ENCODE assay signal across 8 mouse cellular contexts in genomic region chr11:100849456-100850037, GRCm38 (mm10). TPM values are rescaled to one million over a fixed set of nuclear protein-coding genes. Genes with fewer than 3 reads are reported as not detected.
A peak's percentile ranks its signal among the peaks of the same experiment; 100 is the strongest.
DNase-seq lines count a peak whose midpoint lies in the region; ATAC-seq lines count a peak whose summit lies in the region.

No protein-coding gene starts in this region.

- ATAC-seq in kidney, embryonic 16.5 days (ENCODE audit: low FRiP score, low TSS enrichment), result no peak
- ATAC-seq in midbrain, embryonic 16.5 days, result no peak
- ATAC-seq in monocyte, adult 5-6 weeks (replicated peaks; ENCODE audit: insufficient number of reproducible peaks, low FRiP score, low TSS enrichment, poor library complexity, severe bottlenecking), result no peak

- H3K27ac ChIP-seq in kidney, embryonic 16.5 days (ENCODE audit: low read length), result no peak overlapping the region; the same call in 1 of the 2 replicates
- H3K27ac ChIP-seq in midbrain, embryonic 16.5 days (ENCODE audit: low read length), result peak overlapping the region; percentile 87

- no peak for DNase-seq in kidney, postnatal 25 days
- DNase-seq in c-Kit-positive CD71-positive TER-119-negative erythroid progenitor cells, embryonic 14.5 days (ENCODE audit: low read depth), result peak; percentile 55
- DNase-seq in induced T-regulatory cell, adult 2 months (ENCODE audit: low read depth), result peak; percentile 69
- DNase-seq in adrenal gland, postnatal 4 days (ENCODE audit: low spot score in 2 of 2), result no peak
- DNase-seq in spleen, postnatal 36 days (ENCODE audit: low spot score in 2 of 2), result no peak

- WGBS in kidney, embryonic 16.5 days, result 3% methylated on average over 13 of the region's 13 CpGs
- 2% methylated on average over 13 of the region's 13 CpGs for WGBS in midbrain, embryonic 16.5 days

- H3K4me2 ChIP-seq in kidney, embryonic 16.5 days (replicated peaks; ENCODE audit: low read depth, low read length), result peak overlapping the region; percentile 77
- peak overlapping the region; percentile 60 for H3K4me2 ChIP-seq in midbrain, embryonic 16.5 days (ENCODE audit: low read length)

- peak overlapping the region; percentile 93 for H3K4me3 ChIP-seq in kidney, embryonic 16.5 days (ENCODE audit: low read length)
- peak overlapping the region; percentile 97 for H3K4me3 ChIP-seq in midbrain, embryonic 16.5 days (ENCODE audit: low read depth, low read length)

- peak overlapping the region; percentile 96 for H3K9ac ChIP-seq in kidney, embryonic 16.5 days (replicated peaks; ENCODE audit: low read length)
- H3K9ac ChIP-seq in midbrain, embryonic 16.5 days (ENCODE audit: low read depth, low read length), result peak overlapping the region; percentile 98

- H3K27me3 ChIP-seq in kidney, embryonic 16.5 days (ENCODE audit: insufficient read depth, low read length), result 0 out of 2 replicates have a peak, but pooled peaks cover 3% of the 10 kb centered on the region
- H3K27me3 ChIP-seq in midbrain, embryonic 16.5 days (ENCODE audit: control insufficient read depth, insufficient read depth, low read depth, low read length), result no peaks in the 10 kb centered on the region; the same call in 1 of the 2 replicates

- peaks cover 23% of the 10 kb centered on the region for H3K4me1 ChIP-seq in kidney, embryonic 16.5 days (ENCODE audit: insufficient read depth, low read length)
- H3K4me1 ChIP-seq in midbrain, embryonic 16.5 days (ENCODE audit: control insufficient read depth, insufficient read depth, low read length), result peaks cover 20% of the 10 kb centered on the region

- no peaks in the 10 kb centered on the region for H3K9me3 ChIP-seq in kidney, embryonic 16.5 days (ENCODE audit: low read length)
- H3K9me3 ChIP-seq in midbrain, embryonic 16.5 days (replicated peaks; ENCODE audit: control insufficient read depth, low read length, poor library complexity, severe bottlenecking), result no peaks in the 10 kb centered on the region

- no peaks in the 10 kb centered on the region for H3K36me3 ChIP-seq in kidney, embryonic 16.5 days (ENCODE audit: insufficient read depth, low read length)
- H3K36me3 ChIP-seq in midbrain, embryonic 16.5 days (ENCODE audit: control insufficient read depth, insufficient read depth, low read length), result no peaks in the 10 kb centered on the region

RNA-seq across cellular contexts. Expression of gene Stat5b, which starts 1.0 kb away (rescaled TPM):
- polyA plus RNA-seq in kidney, embryonic 16.5 days (2015; fragmentation: Nextera tagmentation; extraction: Ambion mirVana), result 18.7 and 22.5 TPM in 2 replicates
- polyA plus RNA-seq in midbrain, embryonic 16.5 days (2015; fragmentation: Nextera tagmentation; extraction: Ambion mirVana), result 17.5 and 22.9 TPM in 2 replicates
- total RNA-seq in adrenal gland, postnatal 4 days (2021), result 10 to 100 TPM; 68.2 to 68.7 TPM
- 71.6 to 86.1 TPM (median 75.5 TPM) in 3 replicates for total RNA-seq in monocyte, adult 5-6 weeks (2017)

RNA-seq across cellular contexts. Expression of gene Stat5a, which starts 9.6 kb away (rescaled TPM):
- polyA plus RNA-seq in kidney, embryonic 16.5 days (2015; fragmentation: Nextera tagmentation; extraction: Ambion mirVana), result 3.7 and 4.5 TPM in 2 replicates
- polyA plus RNA-seq in midbrain, embryonic 16.5 days (2015; fragmentation: Nextera tagmentation; extraction: Ambion mirVana), result 2.1 and 3.2 TPM in 2 replicates
- total RNA-seq in adrenal gland, postnatal 4 days (2021), result 10 to 100 TPM; 34.1 to 42.1 TPM
- 20.0 to 28.0 TPM (median 25.1 TPM) in 3 replicates for total RNA-seq in monocyte, adult 5-6 weeks (2017)

Comparison
In these comparisons a context has a peak if more than half of its experiments do, and no peak if none do; other contexts are left out.
1. DNase-seq: peak in c-Kit-positive CD71-positive TER-119-negative erythroid progenitor cells, embryonic 14.5 days (single experiment) and induced T-regulatory cell, adult 2 months (single experiment); none in kidney, postnatal 25 days (0 of 2), adrenal gland, postnatal 4 days (0 of 2) and spleen, postnatal 36 days (0 of 2).